Mouse (Mus musculus) kidney, embryonic 15.5 days (tissue): Measurements from ENCODE around the gene Olfr1358. TPM values are rescaled to one million over a fixed set of nuclear protein-coding genes. Genes with fewer than 3 reads are reported as not detected.
"Not testable (repeated sequence)": the region's sequence is repeated elsewhere in the genome, so short reads cannot be mapped to it uniquely, and the experiment has no call there.

Source experiments
- ATAC-seq: fragments of 200-750 bp; cut with Nextera tagmentation; replicated peaks from 2 replicates; pipeline ENCODE4 v1.8.0; 2017; ENCODE audit warnings: moderate TSS enrichment; ENCODE audit not compliant: low FRiP score
- H3K27ac ChIP-seq: fragments of 300-500 bp; sonication (generic); 2 replicates; pipeline ENCODE4 v1.5.1; 2015; ENCODE audit warnings: mild to moderate bottlenecking, inconsistent platforms
- H3K27me3 ChIP-seq: fragments of 300-500 bp; sonication (generic); 2 replicates; pipeline ENCODE4 v1.6.1; 2015; ENCODE audit warnings: inconsistent platforms
- H3K36me3 ChIP-seq: fragments of 300-500 bp; sonication (generic); 2 replicates; pipeline ENCODE4 v1.6.1; 2015; ENCODE audit warnings: inconsistent platforms
- H3K4me1 ChIP-seq: fragments of 300-500 bp; sonication (generic); 2 replicates; pipeline ENCODE4 v1.6.1; 2015; ENCODE audit warnings: inconsistent platforms
- H3K4me2 ChIP-seq: fragments of 300-500 bp; sonication (generic); 2 replicates; pipeline ENCODE4 v1.6.1; 2015; ENCODE audit warnings: moderate library complexity, mild to moderate bottlenecking, inconsistent platforms
- H3K4me3 ChIP-seq: fragments of 300-500 bp; sonication (generic); replicated peaks from 2 replicates; pipeline ENCODE4 v1.5.1; 2015; ENCODE audit warnings: mild to moderate bottlenecking, inconsistent platforms
- H3K9ac ChIP-seq: fragments of 300-500 bp; sonication (generic); 2 replicates; pipeline ENCODE4 v1.6.1; 2015; ENCODE audit warnings: mild to moderate bottlenecking, inconsistent platforms
- H3K9me3 ChIP-seq: fragments of 300-500 bp; sonication (generic); replicated peaks from 2 replicates; pipeline ENCODE4 v1.6.1; 2016; ENCODE audit warnings: inconsistent platforms
- WGBS: fragments of 180-500 bp; shearing (Covaris S2); methylation state at CpG from one replicate; pipeline ENCODE4 v1.1.7; 2015; ENCODE audit warnings: mixed read lengths; 5-methylcytosine and 5-hydroxymethylcytosine counted together
- polyA plus RNA-seq: library from polyadenylated mRNA; unstranded; fragments of >200 nt; fragmentation: Nextera tagmentation; extraction: Ambion mirVana; gene quantifications from 2 replicates; pipeline ENCODE4 v1.2.1, GENCODE M21; 2015

The Olfr1358 gene
- polyA plus RNA-seq, 1 experiment from 2014 or later = not detected

DNA sequence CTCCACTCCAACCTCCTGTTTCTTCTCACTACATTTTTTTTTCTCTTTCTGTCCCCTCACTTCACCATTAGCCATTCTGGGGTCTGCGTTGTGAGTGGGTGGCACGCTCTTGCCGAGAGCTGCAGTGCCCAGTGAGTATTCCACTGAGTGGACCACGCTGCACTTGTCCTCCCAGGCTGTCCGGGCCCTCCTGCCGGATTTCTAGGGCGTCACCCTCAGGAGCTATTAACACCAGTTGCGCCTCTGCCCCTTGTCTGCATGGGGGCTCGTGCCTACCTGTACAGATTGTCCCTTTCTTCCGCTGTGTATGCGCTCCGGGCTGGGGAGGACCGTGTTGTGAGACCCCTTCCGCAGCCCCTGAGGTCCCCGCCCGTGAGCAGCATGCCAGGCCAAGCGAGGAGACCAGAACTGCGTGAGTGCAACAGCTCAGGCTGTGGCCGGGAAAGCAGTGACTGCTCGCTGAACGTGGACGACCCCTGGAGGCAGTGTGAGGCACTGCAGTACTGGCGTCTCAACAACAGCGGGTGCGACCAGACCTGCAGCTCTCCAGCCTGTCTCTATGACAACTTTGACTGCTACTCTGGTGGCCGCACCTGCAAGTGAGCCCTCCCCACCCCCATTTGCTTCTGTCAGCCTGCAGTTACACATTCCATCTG is 29.7 kb upstream of the Olfr1358 start:
- Histone ChIP-seq H3K4me1 (peaks cover 9% of the 10 kb centered on the region), H3K27ac (no peak overlapping the region), H3K9me3 (no peaks in the 10 kb centered on the region), H3K36me3 (no peaks in the 10 kb centered on the region), H3K27me3 (peaks cover 20% of the 10 kb centered on the region; the same call in 1 of the 2 replicates), H3K4me3 (peak overlapping the region; percentile 35), H3K4me2 (peak overlapping the region; percentile 66), H3K9ac (peak overlapping the region; percentile 33; the same call in 1 of the 2 replicates)
- ATAC-seq = peak; percentile 87
- 9% methylated on average over 26 of the region's 26 CpGs for WGBS

DNA sequence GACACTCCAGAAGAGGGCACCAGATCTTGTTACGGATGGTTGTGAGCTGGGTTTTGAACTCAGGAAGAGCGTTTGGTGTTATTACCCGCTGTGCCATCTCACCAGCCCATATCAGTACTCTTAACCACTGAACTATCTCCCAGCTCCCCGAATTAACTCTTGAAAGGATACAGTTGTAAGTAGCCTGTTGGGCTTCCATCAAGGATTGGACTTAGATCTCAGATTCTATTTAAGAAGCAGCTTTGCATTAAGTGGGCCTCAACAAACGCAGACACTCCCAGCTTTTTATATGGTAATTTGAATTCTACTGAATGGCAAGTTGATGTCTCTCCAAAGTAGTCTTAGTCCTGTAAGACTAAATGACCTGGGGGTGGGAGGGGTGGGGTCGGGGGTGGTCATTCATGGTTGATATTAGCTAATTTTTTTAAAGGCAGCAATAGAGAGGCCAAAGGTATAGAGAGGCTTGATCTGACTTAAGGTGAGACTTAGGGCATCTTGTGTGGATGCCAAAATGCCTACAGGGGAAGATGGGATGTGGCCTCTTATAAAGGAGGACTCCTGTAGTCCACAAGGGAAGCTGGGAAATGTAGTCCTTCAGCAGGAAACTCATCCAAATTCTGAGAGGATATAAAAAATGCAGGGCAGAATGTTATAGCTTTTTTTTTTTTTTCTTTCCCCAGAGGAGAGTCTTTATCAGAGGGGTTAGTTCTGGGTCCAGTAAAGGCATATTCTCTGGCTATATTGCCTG is 14.1 kb upstream of the Olfr1358 start:
- Histone ChIP-seq H3K27ac (no peak overlapping the region), H3K27me3 (no peaks in the 10 kb centered on the region), H3K9me3 (no peaks in the 10 kb centered on the region), H3K9ac (no peak overlapping the region), H3K36me3 (no peaks in the 10 kb centered on the region), H3K4me2 (no peak overlapping the region), H3K4me1 (no peaks in the 10 kb centered on the region), H3K4me3 (no peak overlapping the region)
- no peak for ATAC-seq
- 82% methylated on average over 6 of the region's 6 CpGs for whole genome bisulfite sequencing

DNA sequence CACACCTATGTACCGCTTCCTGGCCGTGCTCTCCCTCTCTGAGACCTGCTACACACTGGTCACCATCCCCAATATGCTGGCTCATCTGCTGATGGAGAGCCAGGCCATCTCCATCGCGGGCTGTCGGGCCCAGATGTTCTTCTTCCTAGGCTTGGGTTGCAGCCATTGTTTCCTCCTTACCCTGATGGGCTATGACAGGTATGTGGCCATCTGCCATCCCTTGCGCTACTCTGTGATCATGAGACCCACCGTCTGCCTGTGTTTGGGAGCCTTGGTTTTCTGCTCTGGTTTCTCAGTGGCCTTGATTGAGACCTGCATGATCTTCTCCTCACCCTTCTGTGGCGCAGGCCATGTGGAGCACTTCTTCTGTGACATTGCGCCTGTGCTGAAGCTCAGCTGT is 2.6 kb downstream of the Olfr1358 start:
- ATAC-seq = no peak
- no peak overlapping the region for H3K9ac ChIP-seq
- H3K4me2 ChIP-seq = no peak overlapping the region
- no peak overlapping the region for H3K4me3 ChIP-seq
- H3K4me1 ChIP-seq = no peaks in the 10 kb centered on the region
- H3K27me3 ChIP-seq = no peaks in the 10 kb centered on the region
- 82% methylated on average over 9 of the region's 9 CpGs for WGBS
- no peaks in the 10 kb centered on the region for H3K9me3 ChIP-seq
- no peak overlapping the region for H3K27ac ChIP-seq
- no peaks in the 10 kb centered on the region for H3K36me3 ChIP-seq

DNA sequence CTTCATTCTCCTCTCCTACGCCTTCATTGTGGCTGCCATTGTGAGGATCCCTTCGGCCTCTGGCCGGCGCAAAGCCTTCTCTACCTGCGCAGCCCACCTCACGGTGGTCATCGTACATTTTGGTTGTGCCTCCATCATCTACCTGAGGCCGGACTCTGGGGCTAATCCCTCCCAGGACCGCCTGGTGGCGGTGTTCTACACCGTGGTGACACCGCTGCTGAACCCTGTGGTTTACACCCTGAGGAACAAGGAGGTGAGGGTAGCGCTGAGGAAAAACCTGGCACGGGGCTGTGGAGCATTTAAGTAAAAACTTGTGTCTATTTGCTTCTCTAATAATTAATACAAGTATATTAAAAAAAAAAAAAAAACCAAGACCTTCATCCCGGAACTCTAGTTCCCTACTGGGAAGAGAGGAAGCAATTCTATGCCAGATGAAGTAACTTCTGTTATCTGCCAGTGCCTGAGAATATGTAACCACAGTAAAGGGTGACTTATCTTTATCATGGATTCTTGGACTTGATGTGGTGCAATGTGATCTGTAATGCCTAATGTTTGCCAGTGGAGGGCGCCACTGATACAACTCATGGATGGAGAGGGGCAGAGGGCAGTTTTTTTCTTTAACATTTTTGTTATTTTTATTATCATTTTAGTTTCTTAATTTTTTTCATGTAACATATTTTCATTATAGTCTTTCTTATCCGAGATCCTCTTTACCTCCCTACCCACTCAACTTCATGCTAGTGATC is 3.2 kb downstream of the Olfr1358 start:
- H3K4me1 ChIP-seq = no peaks in the 10 kb centered on the region
- H3K4me2 ChIP-seq = no peak overlapping the region
- no peak overlapping the region for H3K9ac ChIP-seq
- no peak overlapping the region for H3K27ac ChIP-seq
- H3K27me3 ChIP-seq = no peaks in the 10 kb centered on the region
- H3K36me3 ChIP-seq = no peaks in the 10 kb centered on the region
- no peak for ATAC-seq
- H3K9me3 ChIP-seq = no peaks in the 10 kb centered on the region
- H3K4me3 ChIP-seq = no peak overlapping the region
- WGBS = 61% methylated on average over 17 of the region's 17 CpGs

DNA sequence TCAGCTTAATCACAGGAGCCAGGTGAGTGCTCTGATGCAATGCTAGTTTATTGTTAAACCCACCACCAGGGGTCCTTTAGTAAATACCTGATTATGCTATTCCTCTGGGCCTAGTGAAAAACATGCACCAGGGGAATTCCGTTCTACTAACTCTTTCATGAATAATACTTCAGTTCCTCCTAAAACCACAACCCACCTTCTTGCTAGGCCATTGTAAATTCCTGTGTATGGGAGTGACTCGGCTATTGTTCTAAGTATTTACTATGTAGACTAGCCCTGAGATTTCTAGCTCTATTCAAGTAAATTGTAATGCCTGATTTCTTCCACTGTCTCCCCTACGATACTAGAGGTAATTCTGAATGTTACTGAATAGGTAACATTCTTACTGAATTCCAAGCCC is 7.8 kb downstream of the Olfr1358 start:
- H3K4me1 ChIP-seq, H3K4me3 ChIP-seq, H3K9ac ChIP-seq, ATAC-seq, H3K27ac ChIP-seq, H3K27me3 ChIP-seq, H3K9me3 ChIP-seq, H3K36me3 ChIP-seq, H3K4me2 ChIP-seq: not testable (repeated sequence)
- WGBS = 64% methylated on average over 3 of the region's 3 CpGs

DNA sequence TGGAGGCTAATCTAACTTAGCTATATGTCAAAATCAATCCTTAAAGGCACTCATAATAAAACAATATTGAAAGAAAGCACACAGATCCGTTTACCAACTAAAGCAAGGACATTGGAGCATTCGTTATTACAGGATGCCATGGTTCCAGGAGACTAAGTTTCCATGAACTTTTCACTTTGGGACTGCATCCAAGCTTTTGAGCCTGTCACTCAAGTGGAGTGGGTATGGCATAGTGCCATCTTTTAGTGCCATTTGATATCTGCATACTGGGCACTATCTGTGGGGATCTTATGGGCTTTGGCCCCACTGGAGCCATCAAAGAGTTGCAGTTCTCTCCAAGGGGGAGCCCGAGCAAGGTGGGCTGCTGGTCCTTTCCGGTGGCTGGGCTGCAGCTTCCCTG is 8.3 kb downstream of the Olfr1358 start:
- no peaks in the 10 kb centered on the region for H3K27me3 ChIP-seq
- no peak overlapping the region for H3K4me2 ChIP-seq
- ATAC-seq = no peak
- no peaks in the 10 kb centered on the region for H3K4me1 ChIP-seq
- no peak overlapping the region for H3K4me3 ChIP-seq
- no peak overlapping the region for H3K27ac ChIP-seq
- 58% methylated on average over 4 of the region's 4 CpGs for WGBS
- H3K36me3 ChIP-seq = no peaks in the 10 kb centered on the region
- H3K9ac ChIP-seq = no peak overlapping the region
- H3K9me3 ChIP-seq = no peaks in the 10 kb centered on the region

DNA sequence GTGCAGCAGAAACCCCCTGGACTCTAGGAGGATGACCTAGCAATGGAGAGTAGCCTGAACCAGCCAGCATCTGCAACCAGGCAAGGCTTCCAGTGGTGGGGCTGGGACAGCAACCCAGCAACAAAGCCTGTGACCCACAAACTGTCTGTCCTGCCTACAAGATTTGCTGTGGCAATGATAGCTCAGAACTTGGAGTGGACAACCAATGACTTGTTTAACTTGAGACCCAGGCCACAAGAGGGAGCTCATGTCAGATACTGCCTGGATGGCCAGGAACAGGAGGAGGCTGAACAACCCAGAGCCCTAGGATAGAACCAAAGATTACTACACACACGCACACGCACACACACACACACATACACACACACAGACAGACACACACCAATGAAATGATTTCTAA is 23.7 kb downstream of the Olfr1358 start:
- Histone ChIP-seq H3K27me3 (no peaks in the 10 kb centered on the region), H3K4me1 (no peaks in the 10 kb centered on the region), H3K9me3 (no peaks in the 10 kb centered on the region), H3K27ac (no peak overlapping the region), H3K9ac (no peak overlapping the region), H3K4me3 (no peak overlapping the region), H3K4me2 (no peak overlapping the region), H3K36me3 (no peaks in the 10 kb centered on the region)
- ATAC-seq = no peak
- WGBS = 85% methylated on average over 2 of the region's 2 CpGs

DNA sequence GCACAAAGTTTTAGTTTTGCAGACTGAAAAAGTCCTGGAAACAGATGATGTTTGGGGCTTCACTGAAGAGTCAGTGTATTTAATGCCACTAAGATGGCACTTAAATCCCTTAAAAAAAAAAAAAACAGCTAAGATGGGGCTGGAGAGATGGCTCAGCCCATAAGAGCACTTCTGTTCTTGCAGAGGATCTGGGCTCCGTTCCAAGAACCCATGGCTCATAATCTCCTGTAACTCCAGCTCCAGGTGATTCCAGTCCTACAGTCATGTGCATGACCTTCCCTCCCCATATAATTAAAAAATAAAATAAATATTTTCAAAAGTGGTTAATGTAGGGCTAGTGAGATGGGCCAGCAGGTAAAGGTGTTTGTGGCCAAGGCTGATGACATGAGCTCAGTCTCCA is 47.8 kb downstream of the Olfr1358 start:
- Histone ChIP-seq H3K4me1 (no peaks in the 10 kb centered on the region), H3K27me3 (no peaks in the 10 kb centered on the region), H3K4me2 (no peak overlapping the region), H3K36me3 (no peaks in the 10 kb centered on the region), H3K9me3 (no peaks in the 10 kb centered on the region), H3K9ac (no peak overlapping the region), H3K27ac (no peak overlapping the region), H3K4me3 (no peak overlapping the region)
- no peak for ATAC-seq
- 87% methylated on average over 1 of the region's 1 CpGs for WGBS

DNA sequence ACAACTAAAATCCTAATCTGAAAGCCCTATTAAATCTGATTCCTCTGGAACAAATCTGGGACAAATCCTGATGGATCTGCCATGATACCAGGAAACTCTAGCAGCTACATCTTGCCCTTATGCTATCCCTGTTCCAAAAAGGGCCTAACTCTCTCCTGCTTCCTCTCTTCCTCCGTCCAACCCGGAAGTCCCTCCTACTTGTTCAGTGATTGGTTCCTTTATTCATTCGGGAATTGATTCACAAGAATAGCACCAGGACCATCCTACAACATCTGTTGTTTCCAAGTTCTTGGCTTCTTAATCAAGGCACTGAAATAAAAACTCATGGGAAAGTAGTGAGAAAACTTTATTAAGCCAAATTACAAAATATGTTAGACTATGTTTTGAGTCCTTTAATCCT is 52.0 kb downstream of the Olfr1358 start:
- no peak overlapping the region for H3K27ac ChIP-seq
- H3K9me3 ChIP-seq = no peaks in the 10 kb centered on the region
- no peak overlapping the region for H3K4me3 ChIP-seq
- 86% methylated on average over 3 of the region's 3 CpGs for WGBS
- no peak for ATAC-seq
- no peak overlapping the region for H3K4me2 ChIP-seq
- no peak overlapping the region for H3K9ac ChIP-seq
- H3K27me3 ChIP-seq = no peaks in the 10 kb centered on the region
- H3K36me3 ChIP-seq = no peaks in the 10 kb centered on the region
- H3K4me1 ChIP-seq = no peaks in the 10 kb centered on the region

DNA sequence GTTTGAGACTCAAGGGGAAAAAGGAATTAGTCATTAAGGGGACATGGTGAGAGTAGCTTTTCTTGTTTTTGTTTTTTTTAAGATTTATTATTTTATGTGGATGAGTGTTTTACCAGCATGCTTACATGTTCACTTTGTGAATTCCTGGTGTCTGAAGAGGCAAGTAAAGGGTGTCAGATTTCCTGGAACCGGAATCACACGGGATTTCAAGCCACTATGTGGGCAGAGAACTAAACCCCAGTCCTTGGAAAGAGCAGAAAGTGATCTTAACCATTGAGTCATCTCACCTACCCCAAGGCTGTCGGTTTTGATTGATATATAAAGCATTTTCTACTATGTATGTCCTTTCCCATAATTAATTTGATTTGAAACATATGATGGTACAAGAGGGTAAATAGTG is 52.5 kb downstream of the Olfr1358 start:
- Histone ChIP-seq H3K36me3 (no peaks in the 10 kb centered on the region), H3K4me2 (no peak overlapping the region), H3K9ac (no peak overlapping the region), H3K27me3 (no peaks in the 10 kb centered on the region), H3K9me3 (no peaks in the 10 kb centered on the region), H3K4me1 (no peaks in the 10 kb centered on the region), H3K4me3 (no peak overlapping the region), H3K27ac (no peak overlapping the region)
- no peak for ATAC-seq
- 48% methylated on average over 3 of the region's 3 CpGs for WGBS
